26 mouse cellular contexts compared by ENCODE assay signal in genomic region chr11:91262216-91262615, GRCm38 (mm10).
DNase-seq lines count a peak whose midpoint lies in the region; ATAC-seq and TF ChIP-seq lines count a peak whose summit lies in the region.
"Had no signal": no experiment of that assay in that cellular context is flagged by ENCODE, and none has a peak within 500 bp of the region (broad histone marks: within the 10 kb centered on the region; RNA-seq: fewer than 3 reads in every experiment).

No protein-coding gene starts in this region.

- TF ChIP-seq POLR2A in heart, adult 2 months (IDR thresholded peaks at IDR 0.05; ENCODE audit: insufficient read depth, low read depth, low read length): no peak
- TF ChIP-seq POLR2A in lung, adult 2 months (IDR thresholded peaks at IDR 0.05; ENCODE audit: borderline replicate concordance, extremely low read depth, low read depth, low read length): no peak

- no peaks in the 10 kb centered on the region for H3K36me3 ChIP-seq in heart, postnatal 0 days (replicated peaks; ENCODE audit: control insufficient read depth, insufficient read depth, low read length)
- H3K36me3 ChIP-seq in heart, adult 2 months (ENCODE audit: control insufficient read depth, insufficient read depth, low read length): no peaks in the 10 kb centered on the region
- no peaks in the 10 kb centered on the region for H3K36me3 ChIP-seq in lung, embryonic 16.5 days (ENCODE audit: control insufficient read depth, insufficient read depth, low read length)
- no peaks in the 10 kb centered on the region for H3K36me3 ChIP-seq in embryonic facial prominence, embryonic 14.5 days (ENCODE audit: control insufficient read depth, insufficient read depth, low read length)
- H3K36me3 ChIP-seq in stomach, embryonic 16.5 days (ENCODE audit: control insufficient read depth, insufficient read depth, low read length): no peaks in the 10 kb centered on the region
- H3K36me3 ChIP-seq in midbrain, embryonic 11.5 days (ENCODE audit: control insufficient read depth, insufficient read depth, low read length): no peaks in the 10 kb centered on the region
- H3K36me3 ChIP-seq: embryonic facial prominence, embryonic 13.5 days; forebrain, embryonic 15.5 days; G1E; hindbrain, embryonic 10.5 days; midbrain, embryonic 13.5 days had no signal

- H3K9ac ChIP-seq in heart, postnatal 0 days (replicated peaks; ENCODE audit: low read depth, low read length): no peak overlapping the region
- no peak overlapping the region for H3K9ac ChIP-seq in heart, adult 2 months (ENCODE audit: low read depth, low read length)
- no peak overlapping the region for H3K9ac ChIP-seq in lung, embryonic 16.5 days (ENCODE audit: low read length)
- no peak overlapping the region for H3K9ac ChIP-seq in embryonic facial prominence, embryonic 14.5 days (ENCODE audit: low read depth, low read length)
- no peak overlapping the region for H3K9ac ChIP-seq in stomach, embryonic 16.5 days (ENCODE audit: low read length)
- no peak overlapping the region for H3K9ac ChIP-seq in midbrain, embryonic 11.5 days (ENCODE audit: low read length)
- H3K9ac ChIP-seq: embryonic facial prominence, embryonic 13.5 days; forebrain, embryonic 15.5 days; liver, postnatal 0 days; midbrain, embryonic 13.5 days had no signal

- intact Hi-C loops in heart, adult 2 months (cut with DNase I): no loop called here

- 43% methylated on average over 4 of the region's 4 CpGs for WGBS in heart, postnatal 0 days
- 30% methylated on average over 4 of the region's 4 CpGs for WGBS in heart, adult 2 months
- WGBS in lung, embryonic 16.5 days: 25% methylated on average over 4 of the region's 4 CpGs
- 35% methylated on average over 4 of the region's 4 CpGs for WGBS in lung, adult 2 months
- WGBS in embryonic facial prominence, embryonic 14.5 days: 14% methylated on average over 4 of the region's 4 CpGs
- WGBS in stomach, embryonic 16.5 days: 26% methylated on average over 4 of the region's 4 CpGs
- 66% methylated on average over 4 of the region's 4 CpGs for WGBS in midbrain, embryonic 11.5 days

- H3K4me1 ChIP-seq in heart, postnatal 0 days (ENCODE audit: control insufficient read depth, insufficient read depth): no peaks in the 10 kb centered on the region
- no peaks in the 10 kb centered on the region for H3K4me1 ChIP-seq in heart, adult 2 months (ENCODE audit: control insufficient read depth, insufficient read depth, low read length)
- H3K4me1 ChIP-seq in lung, embryonic 16.5 days (replicated peaks; ENCODE audit: control insufficient read depth, insufficient read depth, low read length): no peaks in the 10 kb centered on the region
- no peaks in the 10 kb centered on the region for H3K4me1 ChIP-seq in lung, adult 2 months (ENCODE audit: control insufficient read depth, insufficient read depth, low read length)
- 0 out of 2 replicates have a peak, but pooled peaks cover 9% of the 10 kb centered on the region for H3K4me1 ChIP-seq in embryonic facial prominence, embryonic 14.5 days (ENCODE audit: control insufficient read depth, insufficient read depth, low read length)
- H3K4me1 ChIP-seq in stomach, embryonic 16.5 days (ENCODE audit: control insufficient read depth, insufficient read depth, low read length): no peaks in the 10 kb centered on the region; the same call in 1 of the 2 replicates
- H3K4me1 ChIP-seq in midbrain, embryonic 11.5 days (ENCODE audit: control insufficient read depth, insufficient read depth, low read length): no peaks in the 10 kb centered on the region
- H3K4me1 ChIP-seq: embryonic facial prominence, embryonic 13.5 days; hindbrain, embryonic 10.5 days; midbrain, embryonic 13.5 days had no signal

- H3K27me3 ChIP-seq in heart, postnatal 0 days (ENCODE audit: control insufficient read depth, insufficient read depth, low read length): no peaks in the 10 kb centered on the region
- H3K27me3 ChIP-seq in heart, adult 2 months (ENCODE audit: control insufficient read depth, insufficient read depth, low read length): no peaks in the 10 kb centered on the region
- H3K27me3 ChIP-seq in lung, embryonic 16.5 days (ENCODE audit: control insufficient read depth, insufficient read depth, low read depth, low read length): no peaks in the 10 kb centered on the region
- H3K27me3 ChIP-seq in embryonic facial prominence, embryonic 14.5 days (replicated peaks; ENCODE audit: control insufficient read depth, insufficient read depth, low read length): no peaks in the 10 kb centered on the region
- no peaks in the 10 kb centered on the region for H3K27me3 ChIP-seq in stomach, embryonic 16.5 days (ENCODE audit: control insufficient read depth, insufficient read depth, low read length)
- H3K27me3 ChIP-seq in midbrain, embryonic 11.5 days (ENCODE audit: control insufficient read depth, insufficient read depth, low read length): no peaks in the 10 kb centered on the region
- H3K27me3 ChIP-seq: CH12.LX; embryonic facial prominence, embryonic 13.5 days; forebrain, embryonic 15.5 days; midbrain, embryonic 13.5 days had no signal

- no peaks in the 10 kb centered on the region for H3K9me3 ChIP-seq in heart, postnatal 0 days (replicated peaks; ENCODE audit: control insufficient read depth, low read length)
- no peaks in the 10 kb centered on the region for H3K9me3 ChIP-seq in lung, embryonic 16.5 days (ENCODE audit: control insufficient read depth, low read length)
- peaks cover 3% of the 10 kb centered on the region; the same call in 1 of the 2 replicates for H3K9me3 ChIP-seq in embryonic facial prominence, embryonic 14.5 days (ENCODE audit: control insufficient read depth, low read length)
- no peaks in the 10 kb centered on the region for H3K9me3 ChIP-seq in stomach, embryonic 16.5 days (replicated peaks; ENCODE audit: control insufficient read depth, low read length)
- H3K9me3 ChIP-seq in midbrain, embryonic 11.5 days (ENCODE audit: control insufficient read depth, low read length): no peaks in the 10 kb centered on the region
- H3K9me3 ChIP-seq: embryonic facial prominence, embryonic 13.5 days; forebrain, embryonic 15.5 days; hindbrain, embryonic 10.5 days; midbrain, embryonic 13.5 days had no signal

- TF ChIP-seq CTCF in heart, postnatal 0 days (IDR thresholded peaks at IDR 0.05; ENCODE audit: low read depth): no peak
- no peak for TF ChIP-seq CTCF in heart, adult 2 months (IDR thresholded peaks at IDR 0.05)
- no peak for TF ChIP-seq CTCF in lung, adult 2 months (IDR thresholded peaks at IDR 0.05; ENCODE audit: insufficient read depth, low read length)

- no peaks in the 10 kb centered on the region for H3K79me2 ChIP-seq in heart, adult 2 months (replicated peaks; ENCODE audit: control insufficient read depth, insufficient read depth, low read length)

- no peak overlapping the region for H3K4me3 ChIP-seq in heart, postnatal 0 days (ENCODE audit: low read depth, low read length)
- H3K4me3 ChIP-seq in heart, adult 2 months: no peak overlapping the region
- H3K4me3 ChIP-seq in lung, embryonic 16.5 days (ENCODE audit: low read length): no peak overlapping the region
- H3K4me3 ChIP-seq in lung, adult 2 months (replicated peaks; ENCODE audit: extremely low read depth, low read depth, low read length): no peak overlapping the region
- H3K4me3 ChIP-seq in embryonic facial prominence, embryonic 14.5 days (ENCODE audit: low read depth, low read length): no peak overlapping the region
- no peak overlapping the region for H3K4me3 ChIP-seq in stomach, embryonic 16.5 days (replicated peaks; ENCODE audit: low read length)
- no peak overlapping the region for H3K4me3 ChIP-seq in midbrain, embryonic 11.5 days (ENCODE audit: low read depth, low read length)
- H3K4me3 ChIP-seq: embryonic facial prominence, embryonic 13.5 days; forebrain, embryonic 15.5 days; hindbrain, embryonic 10.5 days; midbrain, embryonic 13.5 days had no signal

- no peak for ATAC-seq in heart, postnatal 0 days (ENCODE audit: insufficient read depth, low read depth)
- ATAC-seq in lung, embryonic 16.5 days (ENCODE audit: low read depth): peak; percentile 74
- peak; percentile 75; the same call in 1 of the 2 replicates for ATAC-seq in embryonic facial prominence, embryonic 14.5 days (ENCODE audit: low read depth)
- 0 out of 2 replicates have a peak, but pooled peaks have one; percentile 33 for ATAC-seq in stomach, embryonic 16.5 days (ENCODE audit: insufficient read depth, low FRiP score)
- no peak for ATAC-seq in midbrain, embryonic 11.5 days (ENCODE audit: low FRiP score)
- ATAC-seq: forebrain, embryonic 15.5 days; hindbrain, embryonic 16.5 days; liver, postnatal 0 days; midbrain, embryonic 13.5 days had no signal

- DNase-seq in heart, postnatal 0 days (ENCODE audit: low spot score): peak; percentile 7
- DNase-seq in heart, adult 2 months: no peak
- DNase-seq in lung, adult 2 months: no peak
- peak; percentile 91 for DNase-seq in embryonic facial prominence, embryonic 14.5 days (ENCODE audit: low spot score)
- no peak for DNase-seq in midbrain, embryonic 11.5 days (ENCODE audit: low spot score, missing footprints)
- DNase-seq: adrenal gland, adult 2 months; B cell, adult 2 months; cerebellum, adult 2 months; cerebellum, postnatal 36 days; gastrocnemius, postnatal 10 days; heart, postnatal 10 days; kidney, adult 11 months; left cerebral cortex, postnatal 4 days; liver, postnatal 0 days; thymus, postnatal 4 days had no signal

- no peak overlapping the region for H3K27ac ChIP-seq in heart, postnatal 0 days (ENCODE audit: low read depth)
- H3K27ac ChIP-seq in heart, adult 2 months: no peak overlapping the region
- H3K27ac ChIP-seq in lung, embryonic 16.5 days (ENCODE audit: low read length): no peak overlapping the region
- H3K27ac ChIP-seq in embryonic facial prominence, embryonic 14.5 days (replicated peaks; ENCODE audit: low read depth, low read length): 0 out of 2 replicates have a peak overlapping the region, but pooled peaks have one; percentile 13
- H3K27ac ChIP-seq in stomach, embryonic 16.5 days (ENCODE audit: low read length): no peak overlapping the region
- no peak overlapping the region for H3K27ac ChIP-seq in midbrain, embryonic 11.5 days (ENCODE audit: low read depth, low read length)
- H3K27ac ChIP-seq: embryonic facial prominence, embryonic 13.5 days; forebrain, embryonic 15.5 days; hindbrain, embryonic 10.5 days; midbrain, embryonic 13.5 days had no signal

- H3K4me2 ChIP-seq in heart, postnatal 0 days (ENCODE audit: low read depth, low read length): no peak overlapping the region
- no peak overlapping the region for H3K4me2 ChIP-seq in lung, embryonic 16.5 days (ENCODE audit: low read depth, low read length)
- no peak overlapping the region for H3K4me2 ChIP-seq in embryonic facial prominence, embryonic 14.5 days (ENCODE audit: low read depth, low read length)
- H3K4me2 ChIP-seq in stomach, embryonic 16.5 days (ENCODE audit: low read depth, low read length): no peak overlapping the region
- no peak overlapping the region for H3K4me2 ChIP-seq in midbrain, embryonic 11.5 days
- H3K4me2 ChIP-seq: embryonic facial prominence, embryonic 13.5 days; forebrain, embryonic 15.5 days; heart, embryonic 11.5 days; liver, embryonic 11.5 days; midbrain, embryonic 13.5 days had no signal

- no peak for TF ChIP-seq EP300 in heart, postnatal 0 days (IDR thresholded peaks at IDR 0.05; ENCODE audit: low read depth)
- no peak for TF ChIP-seq EP300 in heart, adult 2 months (IDR thresholded peaks at IDR 0.05; ENCODE audit: insufficient read depth, low read depth, low read length)

Comparison
In these comparisons a context has a peak if more than half of its experiments do, and no peak if none do; other contexts are left out.
1. DNase-seq: peak in heart, postnatal 0 days (single experiment) and embryonic facial prominence, embryonic 14.5 days (single experiment); none in heart, adult 2 months (0 of 2), lung, adult 2 months (single experiment) and midbrain, embryonic 11.5 days (single experiment).
2. ATAC-seq: peak in lung, embryonic 16.5 days (single experiment), embryonic facial prominence, embryonic 14.5 days (single experiment) and stomach, embryonic 16.5 days (single experiment); none in heart, postnatal 0 days (single experiment) and midbrain, embryonic 11.5 days (single experiment).